Mouse (Mus musculus) v-Abl transformed pro-B cells (cell line): ENCODE data around the gene Gm20918.
"Not testable (repeated sequence)": the region's sequence is repeated elsewhere in the genome, so short reads cannot be mapped to it uniquely, and the experiment has no call there.

Experiments
- in situ Hi-C, 2 experiments: fragments of 400-800 bp; cut with MboI; formaldehyde crosslinking; loops; one replicate each; pipeline ENCODE4 v1.15.1; 2025; ENCODE audit not compliant: unreplicated experiment in 2 of 2

Gene Gm20918

GRCm38 (mm10) chrY:5043637-5044036 is at the start of gene Gm20918:
Gene Gm20918 (plus strand): TSS chrY:5043937.
- in situ Hi-C loops: not testable (repeated sequence)
